Mouse (Mus musculus): ENCODE data around the gene Epop.
"Not testable (repeated sequence)": the region's sequence is repeated elsewhere in the genome, so short reads cannot be mapped to it uniquely, and the experiment has no call there.

Epop gene

DNA sequence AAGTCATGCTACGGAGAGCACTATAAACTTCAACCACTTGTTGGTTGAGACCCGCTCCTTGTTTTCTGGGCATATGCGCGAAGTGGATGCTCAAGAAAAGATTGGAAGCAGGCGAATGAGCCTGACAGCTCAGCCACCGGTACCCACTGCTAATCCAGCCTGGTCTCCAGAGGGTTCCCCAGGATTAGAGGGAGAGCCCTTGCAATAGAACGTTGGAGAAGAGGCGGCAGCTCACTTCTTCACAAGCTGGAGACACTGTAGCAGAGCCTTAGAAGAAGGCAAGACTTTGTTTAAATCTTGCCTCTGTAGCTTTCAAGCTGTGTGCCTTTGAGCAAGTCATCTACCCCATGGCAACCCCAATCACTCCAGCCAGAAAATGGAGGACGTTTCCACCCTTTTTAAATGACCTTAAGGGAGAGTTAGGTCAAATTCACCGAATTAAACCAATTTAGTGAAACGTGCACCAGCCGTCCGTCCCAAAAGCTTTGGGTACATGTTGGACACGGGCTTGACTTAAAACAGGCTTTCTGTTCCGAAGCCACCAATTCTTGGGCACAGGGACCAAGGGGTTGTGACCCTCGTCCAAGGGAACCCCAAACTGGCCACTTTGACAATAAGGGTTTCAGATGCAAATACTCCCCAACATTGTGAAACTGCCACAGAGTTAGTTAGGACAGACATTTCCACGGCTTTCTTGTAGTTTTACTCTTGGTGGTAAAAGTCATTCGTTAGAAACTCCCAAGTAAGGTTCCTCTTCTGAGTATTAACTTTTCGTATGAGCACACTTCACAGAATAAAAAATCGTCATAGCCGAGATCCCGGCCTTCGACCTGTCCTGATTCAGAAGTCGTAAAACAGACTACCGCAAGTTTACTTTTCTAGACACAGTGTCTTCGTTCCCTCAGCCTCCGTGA, 31.5 kb upstream of the Epop start:
- no peak for DNase-seq (ENCODE audit: low read depth, low spot score)

DNA sequence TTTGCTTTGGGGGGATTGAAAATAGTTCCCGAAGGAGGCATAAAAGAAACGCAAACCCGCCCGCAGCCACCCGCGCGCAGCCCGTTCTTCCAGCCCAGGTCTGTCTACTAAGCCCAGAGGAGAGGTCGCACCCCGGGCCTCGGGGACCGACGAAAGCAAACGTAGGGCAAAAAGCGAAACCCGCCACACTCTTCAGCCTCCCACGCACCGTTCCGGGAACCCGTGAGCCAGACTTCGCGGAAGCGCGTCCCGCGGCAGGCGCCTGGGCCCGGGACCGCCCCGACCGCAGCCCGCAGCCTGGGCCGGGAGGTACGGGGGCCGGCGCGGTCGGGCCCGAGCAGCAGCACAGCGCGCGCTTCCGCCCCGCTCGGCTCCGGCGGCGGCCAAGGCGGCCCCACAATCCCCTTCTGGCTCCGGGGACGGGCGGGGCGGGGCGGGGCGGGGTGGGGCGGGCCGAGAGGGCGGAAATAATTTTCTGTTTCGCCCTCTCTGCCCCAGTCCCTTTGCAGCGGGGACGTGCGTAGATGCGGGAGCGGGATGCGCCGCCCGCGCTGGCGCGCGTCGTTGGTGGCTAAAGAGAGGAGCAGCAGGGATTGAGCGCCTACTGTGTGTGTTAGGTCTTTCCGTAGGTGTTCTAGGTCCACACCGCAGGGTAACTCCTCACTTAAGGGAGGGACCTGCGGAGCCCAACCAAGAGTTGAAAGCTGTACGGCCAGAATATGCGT, 30.6 kb upstream of the Epop start:
- DNase-seq (ENCODE audit: low read depth, low spot score): no peak

DNA sequence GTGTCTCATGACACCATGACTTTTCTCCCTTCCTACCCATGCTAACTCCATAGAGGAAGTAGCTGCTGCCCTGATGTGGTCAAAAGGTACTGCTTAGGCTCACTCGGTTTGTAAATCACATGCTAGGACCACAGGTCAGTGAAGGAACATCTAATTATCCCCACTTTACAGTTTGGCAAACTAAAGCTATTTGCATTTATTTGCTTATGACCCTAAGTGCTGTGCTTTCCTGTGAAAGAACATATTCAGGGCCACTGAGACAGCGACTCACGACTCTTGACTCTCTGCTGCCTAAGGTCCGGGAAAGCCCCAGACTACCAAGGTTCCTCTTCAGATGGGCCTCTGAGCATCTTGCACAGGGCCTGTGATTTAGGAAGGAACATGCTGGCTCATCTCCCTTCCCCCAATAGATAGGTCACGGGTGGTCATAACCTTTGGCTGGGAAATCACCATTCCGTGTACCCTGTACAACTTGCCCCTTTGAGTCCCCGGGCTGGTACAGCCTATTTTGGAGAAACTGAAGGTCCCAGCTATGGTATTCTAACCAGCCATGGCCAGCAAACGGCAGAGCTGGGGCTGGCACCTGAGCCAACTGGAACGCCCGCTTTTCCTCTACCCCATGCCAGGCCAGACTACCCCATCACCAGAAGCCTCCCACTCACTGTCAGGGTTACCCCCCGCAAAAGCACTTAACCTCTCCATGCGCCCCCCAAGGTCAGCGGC, 29.9 kb upstream of the Epop start:
- DNase-seq (ENCODE audit: low read depth, low spot score): no peak

- DNase-seq (ENCODE audit: low read depth, low spot score): no peak
Observed at GRCm38 (mm10) chr11:97658751-97659266, 29.3 kb upstream of the Epop start.

- not testable (repeated sequence) for DNase-seq (ENCODE audit: low read depth, low spot score)
Observed at GRCm38 (mm10) chr11:97657967-97658366, 28.5 kb upstream of the Epop start.

GRCm38 (mm10) chr11:97657184-97657945, 27.9 kb upstream of the Epop start:
- no peak for DNase-seq (ENCODE audit: low read depth, low spot score)

DNA sequence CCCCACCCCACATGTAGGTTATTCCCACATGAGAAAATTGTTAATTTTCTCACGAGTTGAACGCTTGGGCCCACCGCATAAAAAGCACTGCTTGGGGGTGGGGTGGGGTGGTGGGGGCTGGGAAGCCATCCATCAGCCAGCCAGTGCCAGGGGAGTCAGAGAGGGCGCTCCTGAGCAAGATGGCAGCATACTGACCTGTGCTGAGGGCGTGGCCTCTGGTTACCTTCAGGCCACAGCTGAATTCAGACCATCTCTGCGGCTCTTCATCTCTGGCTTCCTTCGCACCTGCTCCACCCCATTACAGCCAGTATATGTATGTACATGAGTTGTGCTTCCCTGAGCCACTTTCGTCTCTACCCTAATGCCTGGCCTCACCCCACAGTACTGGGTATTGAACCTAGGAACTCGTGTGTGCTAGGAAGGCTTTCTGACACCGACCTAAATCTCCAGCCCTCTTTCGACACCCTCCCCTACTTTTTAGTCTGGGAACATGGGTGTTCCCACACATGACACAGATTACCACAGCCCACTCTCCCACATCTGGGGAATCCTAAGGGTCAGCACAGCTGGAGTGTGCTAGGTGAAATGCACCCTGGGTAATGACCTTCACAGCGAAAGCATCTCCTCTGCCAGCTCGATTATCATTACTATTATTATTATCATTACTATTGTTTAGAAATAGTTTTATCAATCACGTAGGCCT, 26.9 kb upstream of the Epop start:
- no peak for DNase-seq (ENCODE audit: low read depth, low spot score)

- no peak for DNase-seq (ENCODE audit: low read depth, low spot score)
Observed at GRCm38 (mm10) chr11:97654210-97654609, 24.7 kb upstream of the Epop start.

GRCm38 (mm10) chr11:97653376-97653775, 23.9 kb upstream of the Epop start:
- not testable (repeated sequence) for DNase-seq (ENCODE audit: low read depth, low spot score)

- no peak for DNase-seq (ENCODE audit: low read depth, low spot score)
Observed at GRCm38 (mm10) chr11:97650341-97650740, 20.8 kb upstream of the Epop start.

DNA sequence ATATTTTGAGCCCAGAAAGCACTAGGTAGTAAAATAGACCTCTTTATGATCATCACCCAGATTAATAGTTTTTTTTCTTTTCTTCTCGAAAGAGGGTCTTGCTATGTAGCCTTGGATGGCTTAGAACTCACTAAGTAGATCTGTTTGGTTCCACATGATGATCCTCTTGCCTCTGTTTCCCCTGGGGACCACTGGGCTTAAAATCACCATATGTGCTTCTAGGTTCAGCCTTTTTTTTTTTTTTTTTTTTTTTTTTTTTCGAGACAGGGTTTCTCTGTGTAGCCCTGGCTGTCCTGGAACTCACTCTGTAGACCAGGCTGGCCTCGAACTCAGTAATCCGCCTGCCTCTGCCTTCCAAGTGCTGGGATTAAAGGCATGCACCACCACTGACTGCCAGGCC, 19.0 kb upstream of the Epop start:
- DNase-seq (ENCODE audit: low read depth, low spot score): not testable (repeated sequence)

- no peak for DNase-seq (ENCODE audit: low read depth, low spot score)
Observed at GRCm38 (mm10) chr11:97644834-97645233, 15.3 kb upstream of the Epop start.

GRCm38 (mm10) chr11:97643380-97644055, 14.0 kb upstream of the Epop start:
- no peak for DNase-seq (ENCODE audit: low read depth, low spot score)

GRCm38 (mm10) chr11:97642746-97643145, 13.2 kb upstream of the Epop start:
- no peak for DNase-seq (ENCODE audit: low read depth, low spot score)

DNA sequence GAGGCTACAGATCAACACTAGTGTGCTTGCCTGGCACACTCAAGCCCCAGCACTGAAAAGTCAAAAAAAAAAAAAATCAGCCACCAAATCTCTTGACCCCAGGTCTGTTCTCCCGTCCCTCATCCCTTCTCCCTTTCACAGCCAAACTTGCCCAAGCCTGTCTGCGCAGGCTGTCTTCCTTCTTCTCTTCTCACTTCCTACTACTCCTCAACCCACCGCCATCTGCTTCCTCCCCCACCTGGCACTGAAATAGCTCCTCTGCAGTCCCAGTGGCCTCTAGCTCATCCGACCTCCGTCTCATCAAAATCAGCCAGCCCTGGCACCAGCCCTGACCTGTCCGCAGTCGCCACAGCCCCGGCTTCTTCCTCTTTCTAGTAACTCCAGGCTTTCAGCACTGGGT, 12.2 kb upstream of the Epop start:
- DNase-seq (ENCODE audit: low read depth, low spot score): no peak

GRCm38 (mm10) chr11:97635468-97636019, 6.0 kb upstream of the Epop start:
- DNase-seq (ENCODE audit: low read depth, low spot score): no peak

DNA sequence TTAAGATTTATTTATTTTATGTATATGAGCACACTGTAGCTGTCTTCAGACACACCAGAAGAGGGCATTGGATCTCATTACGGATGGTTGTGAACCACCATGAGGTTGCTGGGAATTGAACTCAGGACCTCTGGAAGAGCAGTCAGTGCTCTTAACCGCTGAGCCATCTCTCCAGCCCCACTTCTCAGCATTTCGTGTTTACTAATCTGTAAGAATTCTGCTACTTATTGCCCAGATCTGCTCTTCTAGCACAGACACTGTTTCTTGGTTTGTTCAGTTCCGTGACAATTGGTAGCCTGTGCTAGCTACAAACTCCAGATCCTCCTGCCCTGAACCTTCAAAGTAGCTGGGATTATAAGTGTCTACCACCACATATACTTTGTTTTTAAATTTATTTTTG, 2.9 kb upstream of the Epop start:
- DNase-seq (ENCODE audit: low read depth, low spot score): not testable (repeated sequence)

GRCm38 (mm10) chr11:97631938-97632337, 2.4 kb upstream of the Epop start:
- no peak for DNase-seq (ENCODE audit: low read depth, low spot score)

- DNase-seq (ENCODE audit: low read depth, low spot score): no peak
Observed at GRCm38 (mm10) chr11:97631500-97631899, 2.0 kb upstream of the Epop start.

- DNase-seq (ENCODE audit: low read depth, low spot score): no peak
Observed at GRCm38 (mm10) chr11:97631046-97631445, 1.5 kb upstream of the Epop start.
